Comparison of ENCODE assay signal across 8 mouse cellular contexts in the genomic region with DNA sequence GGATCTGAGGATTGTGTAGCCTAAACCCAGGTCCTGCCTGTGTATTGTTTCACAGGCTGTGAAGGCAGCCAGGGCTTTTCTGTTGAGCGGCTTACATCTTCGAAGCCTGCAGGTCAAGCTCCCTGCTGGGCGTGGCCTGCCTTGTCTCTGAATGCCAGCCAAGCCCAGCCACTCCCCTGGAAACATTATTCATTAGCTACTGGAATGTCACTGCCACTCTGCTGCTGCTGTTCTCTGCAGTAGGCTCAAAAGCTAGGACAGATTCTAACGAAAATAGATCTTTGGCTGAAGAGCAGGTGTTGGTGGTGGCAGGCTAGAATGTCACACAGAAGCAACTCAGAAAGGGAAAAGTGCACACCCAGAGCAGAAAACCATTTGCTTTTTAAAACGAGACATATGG.
DNase-seq lines count a peak whose midpoint lies in the region; TF ChIP-seq lines count a peak whose summit lies in the region.
"Had no signal": no experiment of that assay in that cellular context is flagged by ENCODE, and none has a peak within 500 bp of the region (broad histone marks: within the 10 kb centered on the region; RNA-seq: fewer than 3 reads in every experiment).

No protein-coding gene starts in this region.

- H3K36me3 ChIP-seq in ES-Bruce4 (ENCODE audit: control insufficient read depth, insufficient read depth, low read length, poor library complexity, severe bottlenecking) (no peaks in the 10 kb centered on the region), myocyte (ENCODE audit: control insufficient read depth, insufficient read depth) (no peaks in the 10 kb centered on the region)
- no peaks in the 10 kb centered on the region for H3K36me3 ChIP-seq in embryonic facial prominence, embryonic 10.5 days (replicated peaks)

- peak; percentile 35 for DNase-seq in 3134 (ENCODE audit: extremely low read depth, insufficient read length, low spot score)
- peak; percentile 65 for DNase-seq in embryonic facial prominence, embryonic 10.5 days (ENCODE audit: low spot score)
- DNase-seq in heart, postnatal 14 days: peak; percentile 48 to 67
- peak; percentile 74 to 82 for DNase-seq in kidney, postnatal 4 days
- DNase-seq in thymus, postnatal 36 days: no peak

- H3K4me1 ChIP-seq in ES-Bruce4 (ENCODE audit: control insufficient read depth, insufficient read depth, low read length): no peaks in the 10 kb centered on the region
- peaks cover 23% of the 10 kb centered on the region for H3K4me1 ChIP-seq in embryonic facial prominence, embryonic 10.5 days

- no peak overlapping the region for H3K27ac ChIP-seq in ES-Bruce4 (ENCODE audit: insufficient read depth, low read length)
- no peak overlapping the region for H3K27ac ChIP-seq in embryonic facial prominence, embryonic 10.5 days (replicated peaks)
- H3K27ac ChIP-seq: macrophage had no signal

- H3K4me2 ChIP-seq in myocyte (ENCODE audit: low read depth): peak overlapping the region; percentile 60

- intact Hi-C loops in heart, postnatal 14 days (cut with DNase I): no loop called here

- H3ac ChIP-seq in myocyte (ENCODE audit: control insufficient read depth, insufficient read length): no peak overlapping the region

- H3K27me3 ChIP-seq in ES-Bruce4 (ENCODE audit: control insufficient read depth, insufficient read depth, low read length, poor library complexity, severe bottlenecking) (no peaks in the 10 kb centered on the region), myocyte (ENCODE audit: control insufficient read depth, insufficient read depth, insufficient read length) (no peaks in the 10 kb centered on the region)
- no peaks in the 10 kb centered on the region for H3K27me3 ChIP-seq in embryonic facial prominence, embryonic 10.5 days (replicated peaks; ENCODE audit: low read depth, poor library complexity, severe bottlenecking)

- H3K9ac ChIP-seq in ES-Bruce4 (ENCODE audit: low read depth, poor library complexity, severe bottlenecking): no peak overlapping the region

- TF ChIP-seq EP300 in ES-Bruce4 (IDR thresholded peaks at IDR 0.05; ENCODE audit: insufficient read depth, low read depth, low read length): 0 out of 2 replicates have a peak, but pooled peaks have one; percentile 7

- no peak overlapping the region for H3K4me3 ChIP-seq in ES-Bruce4 (ENCODE audit: low read depth, low read length)
- no peak overlapping the region for H3K4me3 ChIP-seq in embryonic facial prominence, embryonic 10.5 days
- no peak overlapping the region for H3K4me3 ChIP-seq in myocyte

- no peak for TF ChIP-seq POLR2A in ES-Bruce4 (IDR thresholded peaks at IDR 0.05; ENCODE audit: insufficient read depth, low read length)
- no peak for TF ChIP-seq POLR2A in myocyte (IDR thresholded peaks at IDR 0.05; ENCODE audit: insufficient read length, low read depth)

- 17% methylated on average over 5 of the region's 5 CpGs for WGBS in embryonic facial prominence, embryonic 10.5 days

- no peak for TF ChIP-seq CTCF in ES-Bruce4 (IDR thresholded peaks at IDR 0.05; ENCODE audit: low read depth, low read length)

- no peaks in the 10 kb centered on the region for H3K79me2 ChIP-seq in myocyte (ENCODE audit: control insufficient read depth, insufficient read depth)

- no peaks in the 10 kb centered on the region for H3K9me3 ChIP-seq in ES-Bruce4 (replicated peaks; ENCODE audit: control insufficient read depth, insufficient read depth, low read length, poor library complexity, severe bottlenecking)
- H3K9me3 ChIP-seq in embryonic facial prominence, embryonic 10.5 days: no peaks in the 10 kb centered on the region

TF ChIP-seq in myocyte, 11 proteins besides CTCF, POLR2A, EP300 and RAD21:
- no peak for TF ChIP-seq POLR2AphosphoS2 (IDR thresholded peaks at IDR 0.05; ENCODE audit: insufficient read length, low read depth)
- peak in 1 of 3 experiments; percentile 58 for TF ChIP-seq MYOG (IDR thresholded peaks at IDR 0.05; ENCODE audit: control insufficient read depth in 1 of 3, insufficient read depth in 1 of 3, insufficient read length in 2 of 3, low read depth in 2 of 3)
- no peak for TF ChIP-seq SRF (IDR thresholded peaks at IDR 0.05; ENCODE audit: control insufficient read depth, insufficient read length, low read depth)
- no peak for TF ChIP-seq TCF12 (IDR thresholded peaks at IDR 0.05; ENCODE audit: insufficient read depth, poor library complexity, severe bottlenecking)
- TF ChIP-seq E2F4 (IDR thresholded peaks at IDR 0.05; ENCODE audit: insufficient read depth): no peak
- no peak for TF ChIP-seq USF1 (IDR thresholded peaks at IDR 0.05; ENCODE audit: low read depth)
- TF ChIP-seq MAX (IDR thresholded peaks at IDR 0.05; ENCODE audit: low read depth): no peak
- peak in 2 of 3 experiments; percentile 3 to 4 for TF ChIP-seq MYOD1 (IDR thresholded peaks at IDR 0.05; ENCODE audit: control insufficient read depth in 1 of 3, insufficient read length in 2 of 3, low read depth in 2 of 3)
- TF ChIP-seq TCF3 (IDR thresholded peaks at IDR 0.05; ENCODE audit: insufficient read length, low read depth): no peak
- TF ChIP-seq REST (IDR thresholded peaks at IDR 0.05; ENCODE audit: insufficient read depth, insufficient read length): no peak
- TF ChIP-seq CEBPB (IDR thresholded peaks at IDR 0.05; ENCODE audit: insufficient read depth, poor library complexity, severe bottlenecking): no peak

Comparison
In these comparisons a context has a peak if more than half of its experiments do, and no peak if none do; other contexts are left out.
1. DNase-seq: peak in 3134 (single experiment), embryonic facial prominence, embryonic 10.5 days (single experiment), heart, postnatal 14 days (2 of 2) and kidney, postnatal 4 days (2 of 2); none in thymus, postnatal 36 days (0 of 2).